Mouse (Mus musculus) cerebellum, adult 18-20 months (tissue): Measurements from ENCODE around the gene Dnm2.
"Not testable (repeated sequence)": the region's sequence is repeated elsewhere in the genome, so short reads cannot be mapped to it uniquely, and the experiment has no call there.

Source experiments
- DNase-seq, 2 experiments: peaks; one replicate each; pipeline ENCODE4 v3.0.0; 2021

Gene Dnm2

GRCm38 (mm10) chr9:21458821-21459220, 34.1 kb downstream of the Dnm2 start:
- peak; percentile 51 to 62 for DNase-seq

- DNase-seq: no peak
Observed at GRCm38 (mm10) chr9:21460400-21460940, 35.8 kb downstream of the Dnm2 start.

GRCm38 (mm10) chr9:21463138-21463590, 38.5 kb downstream of the Dnm2 start:
- DNase-seq: peak; percentile 23 to 36

DNA sequence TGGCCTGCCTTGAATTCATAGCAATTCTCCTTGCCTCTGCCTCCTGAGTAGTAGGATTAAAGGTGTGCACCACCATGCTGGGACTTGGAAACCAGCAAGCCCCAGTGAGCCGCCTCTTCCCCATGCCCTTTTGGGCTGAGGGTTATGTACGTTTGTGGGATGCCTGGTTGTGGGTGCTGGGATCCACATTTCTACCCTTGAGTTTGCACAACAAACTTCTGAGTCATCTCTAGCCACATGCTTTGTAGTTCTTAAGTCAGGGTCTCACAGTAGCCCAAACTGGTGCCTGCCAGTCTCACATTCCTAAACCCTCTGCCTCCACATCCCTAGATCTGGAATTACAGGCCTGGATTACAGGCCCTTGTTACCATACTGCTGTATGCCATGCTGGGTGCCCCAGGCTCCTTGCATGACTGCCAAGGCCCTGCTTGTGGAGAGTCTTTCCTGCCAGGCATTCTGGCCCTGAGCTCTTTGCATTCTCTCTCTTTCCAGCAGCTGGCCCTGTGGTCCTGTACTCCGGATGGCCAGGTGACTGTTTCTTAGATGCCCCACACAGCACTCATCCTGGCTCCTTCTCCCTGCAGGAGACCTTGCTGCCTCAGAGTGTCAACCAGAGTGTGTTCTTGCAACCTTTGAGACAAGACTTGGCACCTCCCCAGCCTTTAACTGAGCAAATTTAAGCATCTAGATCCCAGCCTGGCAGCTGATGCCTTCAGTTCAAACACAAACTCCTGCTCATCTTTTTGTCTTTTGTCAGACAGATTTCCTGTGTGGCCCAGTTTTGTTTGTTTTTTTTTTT, 39.3 kb downstream of the Dnm2 start:
- DNase-seq: peak; percentile 59 to 72

- DNase-seq: not testable (repeated sequence)
Observed at GRCm38 (mm10) chr9:21464565-21464928, 39.8 kb downstream of the Dnm2 start.

DNA sequence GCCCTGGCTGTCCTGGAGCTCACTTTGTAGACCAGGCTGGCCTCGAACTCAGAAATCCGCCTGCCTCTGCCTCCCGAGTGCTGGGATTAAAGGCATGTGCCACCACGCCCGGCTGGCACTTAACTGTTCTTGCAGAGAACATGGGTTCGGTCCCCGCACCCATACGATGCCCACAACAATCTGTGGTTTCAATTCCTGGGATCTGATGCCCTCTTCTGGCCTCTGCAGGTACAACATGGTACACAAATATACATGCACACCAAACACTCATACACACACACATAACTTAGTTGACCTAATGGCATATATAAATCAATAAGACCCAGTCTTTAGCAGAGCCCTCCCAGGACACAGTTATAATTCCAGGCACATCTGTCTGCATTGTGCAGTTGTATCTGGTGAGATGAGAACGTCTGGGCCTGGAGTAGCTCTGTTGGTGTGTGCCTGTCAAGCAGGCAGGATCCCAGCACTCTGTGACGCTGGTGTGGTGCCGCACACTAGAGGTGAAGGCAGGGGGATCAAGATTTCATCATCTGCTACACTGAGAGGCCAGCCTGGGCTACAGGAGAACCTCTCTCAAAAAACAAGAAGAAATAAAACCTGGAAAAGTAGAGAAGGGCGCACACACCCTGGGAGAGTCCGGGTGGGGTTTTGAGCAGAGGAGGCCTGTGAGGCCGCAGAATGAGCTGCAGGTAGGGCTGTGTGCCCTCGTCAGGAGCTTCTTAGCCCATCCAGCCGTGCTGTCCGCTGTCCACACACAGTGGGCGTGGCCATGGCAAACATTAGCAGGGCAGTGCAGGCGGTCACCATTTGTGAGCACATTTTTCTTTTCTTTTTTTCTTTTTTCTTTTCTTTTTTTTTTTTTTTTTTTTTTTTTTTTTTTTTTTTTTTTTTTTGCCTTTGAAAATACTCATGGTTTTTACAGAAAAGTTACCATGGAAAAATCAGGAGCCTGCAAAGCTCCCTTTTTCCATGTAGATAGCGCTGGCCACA, 44.6 kb downstream of the Dnm2 start:
- DNase-seq: peak; percentile 44 to 70

DNA sequence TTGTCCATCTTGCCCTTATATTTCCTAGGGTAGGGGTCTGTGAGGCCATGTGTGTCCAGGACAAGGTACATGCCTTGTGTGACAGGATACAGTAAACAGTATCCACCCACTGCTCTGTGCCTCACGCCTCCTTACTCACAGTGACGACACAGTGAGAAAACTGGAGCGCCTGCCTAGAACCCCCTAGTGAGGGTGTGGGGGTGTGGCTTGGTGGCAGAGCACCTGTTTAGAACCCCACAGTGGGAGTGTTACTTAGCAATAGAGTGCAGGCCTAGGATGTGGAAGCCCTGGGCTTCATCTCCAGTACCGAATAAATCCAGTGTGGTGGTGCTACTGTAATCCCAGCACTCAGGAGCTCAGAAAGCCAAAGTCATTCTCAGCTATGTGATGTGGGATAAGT, 48.2 kb downstream of the Dnm2 start:
- DNase-seq: no peak

- no peak for DNase-seq
Observed at GRCm38 (mm10) chr9:21477707-21478106, 53.0 kb downstream of the Dnm2 start.

DNA sequence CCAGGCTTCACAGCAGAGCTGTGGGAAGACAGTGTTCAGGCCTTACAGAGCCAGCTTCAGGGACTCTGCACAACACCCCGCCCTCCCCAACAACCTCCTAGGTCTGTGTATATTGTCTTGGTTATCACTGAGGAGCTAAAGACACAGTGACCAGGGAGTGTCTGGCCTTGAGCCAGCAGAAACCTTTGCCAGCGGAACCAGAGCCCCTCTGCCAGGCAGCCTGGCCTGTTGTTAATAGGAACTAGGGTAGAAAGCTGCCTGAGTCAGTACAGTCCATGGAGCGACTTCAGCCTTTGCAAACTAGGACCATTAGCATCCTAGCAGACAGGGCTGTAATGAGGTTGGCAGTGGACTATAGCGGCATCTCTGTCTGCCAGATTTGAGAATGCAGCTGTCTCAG, 59.4 kb downstream of the Dnm2 start:
- DNase-seq: no peak

DNA sequence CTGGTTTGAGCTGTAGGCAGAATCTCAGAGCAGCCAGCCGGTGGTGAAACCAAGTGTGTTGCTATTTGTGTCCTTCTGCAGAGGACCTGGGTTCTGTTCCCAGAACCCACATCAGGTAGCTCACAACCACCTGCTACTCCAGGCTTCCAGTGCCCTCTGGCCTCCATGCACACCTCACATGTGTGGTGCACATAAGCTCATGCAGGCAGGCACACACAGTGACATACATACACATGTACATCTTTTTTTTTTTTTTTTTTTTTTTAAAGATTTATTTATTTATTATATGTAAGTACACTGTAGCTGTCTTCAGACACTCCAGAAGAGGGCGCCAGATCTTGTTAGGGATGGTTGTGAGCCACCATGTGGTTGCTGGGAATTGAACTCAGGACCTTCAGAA, 63.5 kb downstream of the Dnm2 start:
- DNase-seq: not testable (repeated sequence)

DNA sequence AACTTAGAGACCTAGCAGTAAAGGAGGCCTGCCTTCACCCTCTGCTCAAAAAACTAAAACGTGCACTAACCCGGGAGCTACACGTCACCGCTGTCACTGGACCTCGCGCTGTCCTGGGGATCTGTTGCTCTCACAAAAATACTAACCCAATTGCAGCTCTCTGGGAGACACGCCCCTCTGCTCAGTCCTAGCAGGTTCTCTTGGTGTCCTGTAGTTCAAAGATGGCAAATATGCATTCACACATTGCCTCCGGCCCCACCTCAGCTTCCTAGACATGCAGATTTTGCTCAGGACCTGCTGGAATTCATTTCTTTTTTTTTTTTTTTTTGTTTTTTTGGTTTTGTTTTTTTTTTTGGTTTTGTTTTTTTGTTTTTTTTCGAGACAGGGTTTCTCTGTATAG, 66.0 kb downstream of the Dnm2 start:
- no peak for DNase-seq

GRCm38 (mm10) chr9:21493907-21494306, 69.2 kb downstream of the Dnm2 start:
- DNase-seq: no peak

- DNase-seq: no peak
Observed at GRCm38 (mm10) chr9:21494726-21495125, 70.0 kb downstream of the Dnm2 start.

GRCm38 (mm10) chr9:21496308-21497049, 71.8 kb downstream of the Dnm2 start:
- no peak for DNase-seq

DNA sequence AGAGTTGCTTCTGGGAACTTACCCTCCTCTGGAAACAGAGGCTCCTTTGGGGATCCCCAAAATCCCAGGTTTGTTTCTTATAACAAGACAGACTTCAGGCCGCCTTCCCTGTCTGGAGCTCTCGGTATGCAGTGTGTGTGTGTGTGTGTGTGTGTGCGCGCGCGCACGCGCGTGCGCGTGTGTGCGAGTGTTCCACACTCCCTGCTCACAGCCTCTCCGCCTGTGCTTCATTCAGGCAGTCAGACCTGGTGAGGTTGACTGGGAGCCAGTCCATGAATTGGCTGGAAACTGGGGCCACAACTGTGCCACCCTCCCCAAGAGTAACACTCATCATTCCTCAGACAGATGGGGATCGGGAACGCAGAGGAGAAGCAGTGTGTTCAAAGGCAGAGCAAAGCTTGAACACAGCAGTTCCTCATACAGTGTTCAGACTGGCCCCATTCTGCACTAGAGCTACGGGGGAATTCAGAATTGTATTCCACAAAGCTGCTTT, 72.4 kb downstream of the Dnm2 start:
- DNase-seq: no peak

GRCm38 (mm10) chr9:21497664-21498063, 73.0 kb downstream of the Dnm2 start:
- DNase-seq: no peak

DNA sequence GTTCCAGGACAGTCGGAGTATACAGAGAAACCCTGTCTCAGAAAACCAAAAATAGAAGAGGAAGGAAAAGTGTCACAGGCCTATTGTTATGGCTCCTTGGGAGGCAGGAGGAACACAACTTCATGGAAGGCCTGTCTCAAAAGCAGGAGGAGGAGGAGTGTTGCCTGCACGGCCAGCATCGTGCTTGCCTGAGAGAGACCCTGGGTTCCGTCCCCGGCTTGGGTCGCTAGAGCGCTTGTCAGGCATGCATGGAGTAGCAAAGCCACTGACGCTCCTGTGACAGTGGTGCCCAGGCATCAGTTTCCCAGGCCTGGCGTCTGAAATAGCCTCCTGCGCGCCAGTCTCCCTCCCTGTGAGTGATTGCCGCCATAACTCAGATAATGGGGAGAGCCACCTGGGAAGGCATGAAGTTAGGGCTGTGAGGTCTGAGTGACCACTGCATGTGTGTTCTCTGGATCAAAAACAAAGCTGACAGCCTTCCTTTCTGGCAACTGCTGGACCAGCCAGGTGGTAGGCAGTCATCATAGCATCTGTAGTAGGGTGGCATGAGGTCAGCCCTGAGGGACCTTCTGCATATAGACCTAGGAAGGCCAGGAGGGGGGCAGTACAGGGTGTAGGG, 73.7 kb downstream of the Dnm2 start:
- no peak for DNase-seq

DNA sequence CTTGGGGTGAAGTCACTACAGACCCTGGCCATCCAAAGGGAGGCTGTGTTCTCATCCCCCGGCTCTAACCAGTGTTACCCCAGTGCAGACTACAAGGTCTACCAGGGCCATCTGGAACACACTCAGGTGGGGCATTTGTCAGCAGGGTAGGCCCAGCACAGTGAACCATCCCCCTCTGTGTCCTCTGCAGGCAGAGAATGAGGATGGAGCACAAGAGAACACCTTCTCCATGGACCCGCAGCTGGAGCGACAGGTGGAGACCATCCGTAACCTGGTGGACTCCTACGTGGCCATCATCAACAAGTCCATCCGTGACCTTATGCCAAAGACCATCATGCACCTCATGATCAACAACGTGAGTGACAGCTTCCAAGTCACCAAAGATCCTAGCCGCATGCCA, 78.6 kb downstream of the Dnm2 start:
- DNase-seq: no peak

DNA sequence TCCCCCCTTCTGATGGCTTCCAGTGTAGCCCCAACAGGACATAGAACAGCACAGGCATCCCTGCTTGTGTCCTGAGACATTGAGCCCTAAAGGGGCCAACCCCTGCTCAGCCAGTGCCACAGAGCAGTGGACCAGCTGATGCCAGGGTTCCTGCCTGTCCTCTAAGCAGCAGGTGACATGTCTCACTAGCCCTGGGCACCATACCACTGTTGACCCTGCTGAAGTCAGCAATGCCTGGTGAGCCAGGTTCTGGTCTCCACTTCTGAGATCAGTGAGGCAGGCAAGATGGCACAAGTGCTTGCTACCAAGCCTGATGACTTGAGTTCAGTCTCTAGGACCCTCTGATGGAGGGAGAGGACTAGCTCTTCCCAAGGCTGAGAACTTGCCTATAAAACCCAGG, 81.1 kb downstream of the Dnm2 start:
- DNase-seq: no peak

GRCm38 (mm10) chr9:21507753-21508430, 83.2 kb downstream of the Dnm2 start:
- no peak for DNase-seq

DNA sequence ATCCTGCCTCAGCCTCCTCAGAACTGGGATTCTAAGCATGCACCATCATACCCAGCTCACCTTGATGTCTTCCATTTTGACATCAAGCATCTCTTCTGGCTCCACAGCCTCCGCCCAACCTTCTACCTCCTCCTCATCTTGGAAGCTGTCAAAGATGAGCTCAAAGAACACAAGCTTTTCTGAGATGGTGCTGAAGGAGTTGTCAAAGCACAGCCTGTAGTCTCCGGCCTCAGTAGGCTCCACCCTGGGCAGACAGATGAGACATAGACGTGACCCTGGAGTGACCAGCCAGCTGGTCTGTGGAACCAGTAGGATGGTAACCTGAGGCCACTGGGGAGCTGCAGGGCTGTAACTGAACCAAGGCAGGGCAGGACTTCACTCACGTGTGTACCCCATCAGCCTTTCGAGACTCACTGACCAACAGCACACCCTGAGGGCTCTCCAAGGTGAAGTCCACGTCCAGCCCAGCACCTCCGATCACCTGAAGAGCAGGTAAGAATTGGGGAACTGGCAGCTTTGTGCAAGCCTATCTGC, 84.2 kb downstream of the Dnm2 start:
- peak in 1 of 2 experiments; percentile 25 for DNase-seq
